Mouse (Mus musculus) liver, embryonic 11.5 days (tissue): ENCODE measurements around the gene Slc34a2. TPM values are rescaled to one million over a fixed set of nuclear protein-coding genes. Genes with fewer than 3 reads are reported as not detected.

Source experiments
- ATAC-seq: fragments of 200-750 bp; cut with Nextera tagmentation; replicated peaks from 2 replicates; pipeline ENCODE4 v1.8.0; 2017; ENCODE audit warnings: moderate number of reproducible peaks, mild to moderate bottlenecking, moderate TSS enrichment, moderate library complexity; ENCODE audit not compliant: low FRiP score
- DNase-seq: peaks from one replicate; pipeline ENCODE4 v3.0.0-alpha.2; 2017; ENCODE audit warnings: low spot score
- H3K27ac ChIP-seq: fragments of 300-500 bp; sonication (generic); 2 replicates; pipeline ENCODE4 v1.5.1; 2014; ENCODE audit warnings: mild to moderate bottlenecking, low read depth, low read length, control low read depth
- H3K27me3 ChIP-seq: fragments of 300-500 bp; sonication (generic); replicated peaks from 2 replicates; pipeline ENCODE4 v1.6.1; 2014; ENCODE audit warnings: low read length, mixed read lengths; ENCODE audit not compliant: control insufficient read depth, insufficient read depth
- H3K36me3 ChIP-seq: fragments of 300-500 bp; sonication (generic); 2 replicates; pipeline ENCODE4 v1.6.1; 2014; ENCODE audit warnings: mild to moderate bottlenecking, low read length, moderate library complexity, mixed read lengths; ENCODE audit not compliant: control insufficient read depth, insufficient read depth
- H3K4me1 ChIP-seq: fragments of 300-500 bp; sonication (generic); replicated peaks from 2 replicates; pipeline ENCODE4 v1.6.1; 2014; ENCODE audit warnings: low read length, mixed read lengths; ENCODE audit not compliant: control insufficient read depth, insufficient read depth
- H3K4me2 ChIP-seq: fragments of 300-500 bp; sonication (generic); 2 replicates; pipeline ENCODE4 v1.6.1; 2014; ENCODE audit warnings: mild to moderate bottlenecking, control low read depth, moderate library complexity
- H3K4me3 ChIP-seq: fragments of 300-500 bp; sonication (generic); 2 replicates; pipeline ENCODE4 v1.5.1; 2014; ENCODE audit warnings: low read depth, low read length, control low read depth
- H3K9ac ChIP-seq: fragments of 300-500 bp; sonication (generic); 2 replicates; pipeline ENCODE4 v1.6.1; 2014; ENCODE audit warnings: low read depth, low read length, control low read depth
- H3K9me3 ChIP-seq: fragments of 300-500 bp; sonication (generic); 2 replicates; pipeline ENCODE4 v1.6.1; 2016; ENCODE audit warnings: low read length, inconsistent platforms, mixed read lengths; ENCODE audit not compliant: control insufficient read depth
- WGBS: fragments of 180-500 bp; shearing (Covaris S2); extraction: QIAGEN DNeasy Blood & Tissue Kit; methylation state at CpG from one replicate; pipeline ENCODE4 v1.1.7; 2014; 5-methylcytosine and 5-hydroxymethylcytosine counted together
- polyA plus RNA-seq: library from polyadenylated mRNA; unstranded; fragments of >200 nt; fragmentation: Nextera tagmentation; extraction: Ambion mirVana; gene quantifications from 2 replicates; pipeline ENCODE4 v1.2.1, GENCODE M21; 2014

Slc34a2 gene
- polyA plus RNA-seq, 1 experiment from 2014 or later, result 0.19 TPM

DNA sequence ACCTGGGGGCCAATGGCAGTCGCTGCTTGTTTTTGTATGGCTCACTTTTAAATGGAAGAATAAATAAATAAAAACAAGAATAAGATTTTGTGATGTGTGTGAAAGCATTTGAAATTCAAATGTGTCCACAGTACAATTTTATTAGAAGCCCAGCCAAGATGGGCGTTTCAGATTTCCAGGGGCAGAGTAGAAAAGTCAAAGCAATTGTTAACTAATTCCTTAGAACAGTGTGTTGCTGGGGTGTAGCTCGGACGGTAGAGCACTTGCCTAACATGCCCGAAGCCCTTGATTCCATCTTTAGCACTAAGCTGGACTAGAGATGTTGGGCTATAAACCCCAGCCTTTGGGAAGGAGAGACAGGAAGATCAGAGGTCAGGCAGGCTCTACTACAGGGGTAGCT, 73.2 kb downstream of the Slc34a2 start:
- no peak overlapping the region for H3K27ac ChIP-seq
- no peak for DNase-seq

DNA sequence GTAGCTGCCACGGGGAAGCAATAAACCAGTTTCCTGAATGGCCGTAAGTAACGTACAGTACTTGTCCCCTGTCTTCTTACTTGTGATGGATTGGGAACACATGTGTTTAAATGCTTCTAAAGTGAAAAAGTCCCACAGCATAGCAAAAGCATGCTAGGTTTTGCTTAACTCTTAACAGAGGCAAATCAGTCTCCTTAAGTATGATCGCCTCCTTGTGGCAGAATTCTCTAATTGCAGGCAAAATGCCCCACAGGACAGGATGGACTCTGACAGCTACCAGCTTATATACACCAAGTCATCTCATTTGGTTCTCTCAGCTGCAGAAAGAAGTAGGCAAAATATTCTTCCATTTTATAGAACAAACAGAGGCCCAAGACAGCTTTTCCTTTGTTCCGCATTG, 75.1 kb downstream of the Slc34a2 start:
- DNase-seq, result no peak
- no peak overlapping the region for H3K4me3 ChIP-seq
- H3K9ac ChIP-seq, result no peak overlapping the region
- H3K36me3 ChIP-seq, result no peaks in the 10 kb centered on the region
- H3K9me3 ChIP-seq, result no peaks in the 10 kb centered on the region; the same call in 1 of the 2 replicates
- no peak for ATAC-seq
- no peaks in the 10 kb centered on the region for H3K27me3 ChIP-seq
- 85% methylated on average over 5 of the region's 5 CpGs for whole genome bisulfite sequencing
- H3K27ac ChIP-seq, result no peak overlapping the region
- H3K4me2 ChIP-seq, result no peak overlapping the region
- H3K4me1 ChIP-seq, result no peaks in the 10 kb centered on the region

More for the DNA sequence above, 73.2 kb downstream of the Slc34a2 start:
- Histone ChIP-seq H3K4me1 (no peaks in the 10 kb centered on the region), H3K4me3 (no peak overlapping the region), H3K36me3 (no peaks in the 10 kb centered on the region), H3K27me3 (no peaks in the 10 kb centered on the region), H3K9ac (no peak overlapping the region), H3K4me2 (no peak overlapping the region), H3K9me3 (no peaks in the 10 kb centered on the region; the same call in 1 of the 2 replicates)
- 77% methylated on average over 5 of the region's 5 CpGs for WGBS
- no peak for ATAC-seq

DNA sequence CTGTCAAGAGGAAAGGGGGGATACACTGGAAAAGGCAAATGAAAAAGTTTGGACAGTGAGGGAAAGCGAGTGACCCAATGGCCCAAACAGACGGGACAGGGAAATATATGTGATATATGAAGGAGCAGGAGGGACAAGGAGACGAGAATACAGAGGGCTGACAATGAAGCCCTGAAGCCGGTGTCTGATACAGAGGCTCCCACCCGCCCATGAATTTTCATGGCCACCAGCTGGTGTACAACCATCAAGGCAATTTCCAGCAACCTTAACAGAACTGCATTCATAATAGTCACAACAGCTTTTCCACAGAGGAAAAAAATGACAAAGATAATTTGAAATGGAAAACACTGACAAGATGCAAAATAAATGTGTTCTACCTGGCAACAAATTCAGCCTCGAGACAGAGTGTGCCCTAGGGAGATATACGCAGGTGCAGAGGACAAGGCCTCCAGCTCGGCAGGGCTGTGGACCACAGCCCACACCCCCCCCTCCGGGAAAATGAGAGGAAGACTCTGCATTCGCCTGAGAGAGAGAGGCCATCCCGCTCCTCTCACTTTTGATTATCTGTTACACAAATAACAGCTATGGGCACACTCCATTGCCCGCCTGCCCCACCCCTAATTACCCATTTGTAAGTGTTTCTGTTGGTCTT, 76.9 kb downstream of the Slc34a2 start:
- no peaks in the 10 kb centered on the region for H3K4me1 ChIP-seq
- no peaks in the 10 kb centered on the region for H3K27me3 ChIP-seq
- no peak for ATAC-seq
- no peak overlapping the region for H3K4me2 ChIP-seq
- no peaks in the 10 kb centered on the region for H3K36me3 ChIP-seq
- WGBS, result 72% methylated on average over 12 of the region's 12 CpGs
- no peak overlapping the region for H3K4me3 ChIP-seq
- no peak for DNase-seq
- no peak overlapping the region for H3K27ac ChIP-seq
- no peaks in the 10 kb centered on the region; the same call in 1 of the 2 replicates for H3K9me3 ChIP-seq
- no peak overlapping the region for H3K9ac ChIP-seq

DNA sequence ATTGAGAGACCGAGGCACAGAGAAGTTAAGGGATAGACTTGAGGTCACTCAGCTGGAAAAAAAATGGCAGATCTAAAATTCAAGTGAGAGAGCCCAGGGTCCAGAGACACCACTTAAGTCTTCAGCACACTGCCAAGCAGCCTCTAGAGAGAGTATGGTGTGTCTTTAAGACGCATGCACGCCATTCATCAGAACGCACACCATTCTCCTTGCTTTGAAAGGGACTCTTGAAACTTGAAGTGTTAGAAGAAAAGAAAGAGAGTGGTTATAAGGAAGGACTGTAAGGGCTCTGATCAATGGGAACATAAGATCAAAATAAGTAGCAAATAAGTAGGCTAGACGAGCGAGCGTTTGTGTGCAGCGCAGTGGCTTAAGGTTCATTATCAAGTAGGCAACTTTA, 80.3 kb downstream of the Slc34a2 start:
- Histone ChIP-seq H3K27me3 (no peaks in the 10 kb centered on the region), H3K9me3 (no peaks in the 10 kb centered on the region; the same call in 1 of the 2 replicates), H3K9ac (no peak overlapping the region), H3K36me3 (no peaks in the 10 kb centered on the region), H3K4me3 (no peak overlapping the region), H3K4me1 (no peaks in the 10 kb centered on the region), H3K4me2 (no peak overlapping the region), H3K27ac (no peak overlapping the region)
- no peak for ATAC-seq
- DNase-seq, result no peak
- WGBS, result 93% methylated on average over 8 of the region's 8 CpGs

DNA sequence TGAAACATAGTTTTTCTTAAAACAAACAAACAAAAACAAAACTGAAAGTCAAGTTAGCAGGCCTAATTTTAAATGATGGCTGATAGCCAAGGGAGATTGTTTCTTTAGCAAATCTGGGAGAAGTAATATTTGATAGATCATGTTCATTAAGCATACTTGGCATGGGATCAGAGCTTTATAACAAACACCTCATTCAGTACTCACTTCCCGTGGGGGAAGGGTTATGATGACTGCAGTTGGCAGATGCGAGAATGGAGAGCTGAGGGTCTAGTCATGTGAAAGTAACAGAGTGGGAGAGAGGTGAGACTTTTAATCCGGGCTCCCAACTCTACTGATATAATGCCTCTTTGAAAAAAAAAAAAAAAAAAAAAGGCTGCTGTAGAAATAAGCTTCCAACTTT, 81.8 kb downstream of the Slc34a2 start:
- no peak overlapping the region for H3K4me3 ChIP-seq
- no peaks in the 10 kb centered on the region for H3K4me1 ChIP-seq
- H3K9me3 ChIP-seq, result no peaks in the 10 kb centered on the region
- no peak overlapping the region for H3K27ac ChIP-seq
- ATAC-seq, result no peak
- no peak for DNase-seq
- WGBS, result 72% methylated on average over 3 of the region's 3 CpGs
- H3K9ac ChIP-seq, result no peak overlapping the region
- H3K4me2 ChIP-seq, result no peak overlapping the region
- H3K36me3 ChIP-seq, result no peaks in the 10 kb centered on the region
- no peaks in the 10 kb centered on the region for H3K27me3 ChIP-seq

Other genes starting within 250 kb of the Slc34a2 start
- 63.4 and 72.4 TPM in 2 replicates for gene Anapc4, start 204.1 kb upstream of the Slc34a2 start, polyA plus RNA-seq
- gene Sel1l3, start 175.8 kb downstream of the Slc34a2 start, polyA plus RNA-seq, result 0.27 and 0.52 TPM in 2 replicates
- 64.4 and 70.2 TPM in 2 replicates for gene Smim20, start 229.0 kb downstream of the Slc34a2 start, polyA plus RNA-seq